Mouse (Mus musculus): ENCODE measurements at regions not wholly inside any gene's neighbourhood (a gene's known extent, or its start where the extent isn't known, plus 50 kb on each side); places are given as distances from the start of the nearest gene placed in this dataset.

GRCm38 (mm10) chr12:21480226-21480625 lies 62.8 kb upstream of the Ywhaq start:
- DNase-seq = no peak

- no peak for DNase-seq
Observed at GRCm38 (mm10) chr12:21479251-21479650, 61.8 kb upstream of the Ywhaq start.

- no peak for DNase-seq
Observed at GRCm38 (mm10) chr12:21476516-21476915, 59.1 kb upstream of the Ywhaq start.

- peak; percentile 69 for DNase-seq
Observed at GRCm38 (mm10) chr12:21472951-21473710, 55.7 kb upstream of the Ywhaq start.

GRCm38 (mm10) chr12:21472487-21472886 lies 55.0 kb upstream of the Ywhaq start:
- peak; percentile 98 for DNase-seq

GRCm38 (mm10) chr12:21471986-21472385 lies 54.5 kb upstream of the Ywhaq start:
- peak; percentile 53 for DNase-seq

- DNase-seq = no peak
Observed at GRCm38 (mm10) chr12:21470286-21470685, 52.8 kb upstream of the Ywhaq start.
